Mouse (Mus musculus): ENCODE data around the gene Milr1. TPM values are rescaled to one million over a fixed set of nuclear protein-coding genes. Genes with fewer than 3 reads are reported as not detected.
A peak's percentile ranks its signal among the peaks of the same experiment; 100 is the strongest.
"Not testable (repeated sequence)": the region's sequence is repeated elsewhere in the genome, so short reads cannot be mapped to it uniquely, and the experiment has no call there.

Milr1 gene
- total RNA-seq (2014; fragmentation: Nextera tagmentation) (1.3 and 2.7 TPM in 2 replicates), total RNA-seq (2017) (3.4 and 3.5 TPM in 2 replicates)

DNA sequence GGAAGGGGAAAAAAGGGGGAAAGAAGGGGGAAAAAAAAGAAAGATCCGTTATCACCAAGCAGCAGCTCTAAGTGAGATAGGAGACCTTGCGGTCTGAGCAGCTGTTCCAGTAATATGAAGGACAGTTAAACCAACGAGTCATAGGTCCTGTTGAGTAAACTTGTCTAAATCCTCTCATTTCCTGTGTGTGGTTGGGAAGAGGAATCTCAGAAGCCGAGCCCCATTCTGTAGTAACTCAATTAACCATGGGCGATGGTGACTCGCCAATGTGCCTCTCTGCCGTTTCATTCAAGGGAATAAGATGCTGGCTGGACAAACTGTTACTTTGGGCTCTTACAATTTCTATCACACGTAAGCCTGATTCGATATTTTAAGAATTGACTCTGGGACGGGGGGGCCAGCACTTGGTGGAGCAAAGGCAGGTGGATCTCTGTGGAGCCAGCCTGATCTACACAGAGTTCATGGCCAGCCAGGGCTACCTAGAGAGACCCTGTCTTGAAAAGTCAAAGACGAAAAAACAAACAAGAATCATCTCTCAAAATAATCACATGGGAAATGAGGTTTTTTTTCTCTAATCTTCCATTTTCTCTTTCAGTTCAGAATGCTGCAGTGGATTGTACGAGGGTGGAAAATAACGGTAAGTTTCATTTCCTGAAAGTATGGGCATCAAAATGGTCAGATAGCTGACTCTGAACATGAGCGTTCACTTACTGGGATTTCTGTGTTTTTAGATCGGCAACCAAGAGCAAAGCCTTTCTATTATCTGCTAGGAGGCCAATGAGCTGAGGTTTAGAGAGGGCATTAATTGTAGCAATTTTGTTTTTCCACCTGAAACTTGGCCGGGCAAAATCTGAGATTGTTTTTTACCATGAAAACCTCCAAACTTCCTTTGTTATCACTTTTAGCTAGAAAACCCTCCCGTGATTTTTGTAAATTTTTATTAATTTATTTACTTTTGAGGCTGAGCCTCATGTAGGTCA is at the start of gene Milr1:
Gene Milr1 (plus strand): TSS at position 188 of the 980 bp plus-strand sequence.
- ATAC-seq (replicated peaks; ENCODE audit: low FRiP score, low TSS enrichment, poor library complexity, severe bottlenecking), result 0 out of 2 replicates have a peak, but pooled peaks have one; percentile 23

DNA sequence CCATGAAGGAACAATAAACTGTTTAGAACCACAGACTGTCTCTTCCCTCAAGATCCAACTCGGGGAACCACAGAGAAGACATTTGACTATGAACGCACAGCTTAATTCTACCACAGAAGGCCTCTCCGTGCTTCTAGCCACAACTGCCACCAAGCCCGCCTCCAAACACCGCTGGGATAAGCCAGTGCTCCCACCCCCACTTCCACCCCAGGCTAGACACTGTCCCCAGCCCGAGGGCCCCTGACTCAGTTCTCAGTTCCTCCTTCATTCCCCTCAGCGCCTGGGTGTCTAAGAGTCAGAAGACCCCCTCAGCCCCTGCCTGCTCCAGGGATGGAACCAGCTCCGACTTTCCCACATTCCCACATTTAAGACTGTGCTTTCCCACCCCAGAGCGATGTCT is 49.4 kb upstream of the Milr1 start:
- no peak for ATAC-seq (replicated peaks; ENCODE audit: low FRiP score, low TSS enrichment, poor library complexity, severe bottlenecking)

DNA sequence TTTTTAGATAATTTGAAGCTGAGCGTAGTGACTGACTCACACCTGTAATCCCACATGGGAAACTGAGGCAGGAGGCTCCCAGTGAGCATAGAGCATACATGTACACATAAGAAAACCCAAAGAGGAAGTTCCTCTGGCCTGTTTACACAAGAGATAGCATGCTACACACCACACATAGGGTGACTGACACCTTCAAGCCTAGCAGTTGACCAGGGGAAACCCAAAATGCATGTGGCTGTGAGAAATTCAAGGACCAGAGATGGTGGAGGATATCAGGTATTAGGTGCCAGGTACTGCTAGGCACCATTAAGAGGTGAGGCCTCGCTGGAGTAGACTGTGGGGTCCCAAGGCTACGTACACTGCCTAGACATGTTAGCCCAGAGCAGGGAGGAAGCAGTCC is 48.4 kb upstream of the Milr1 start:
- ATAC-seq (replicated peaks; ENCODE audit: low FRiP score, low TSS enrichment, poor library complexity, severe bottlenecking), result no peak

DNA sequence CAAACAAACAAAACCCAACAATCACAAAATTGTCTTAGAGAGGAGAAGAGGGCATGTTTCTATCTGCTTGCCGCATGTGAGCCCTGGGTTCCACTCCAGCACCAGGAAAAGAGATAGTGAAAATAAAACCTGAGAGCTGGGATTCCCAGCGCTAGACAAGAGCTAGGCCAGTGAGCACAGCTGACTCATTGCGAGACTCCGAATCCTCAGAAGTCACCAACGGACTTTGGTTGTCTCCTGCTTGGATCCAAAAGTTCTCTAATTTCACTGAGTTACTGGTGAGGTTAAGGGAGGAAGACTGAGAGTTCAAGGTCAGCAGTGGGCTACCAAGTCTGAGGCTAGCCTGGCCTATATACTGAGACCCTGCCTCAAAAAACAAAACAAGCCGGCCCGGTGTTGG is 47.1 kb upstream of the Milr1 start:
- ATAC-seq (replicated peaks; ENCODE audit: low FRiP score, low TSS enrichment, poor library complexity, severe bottlenecking), result no peak

DNA sequence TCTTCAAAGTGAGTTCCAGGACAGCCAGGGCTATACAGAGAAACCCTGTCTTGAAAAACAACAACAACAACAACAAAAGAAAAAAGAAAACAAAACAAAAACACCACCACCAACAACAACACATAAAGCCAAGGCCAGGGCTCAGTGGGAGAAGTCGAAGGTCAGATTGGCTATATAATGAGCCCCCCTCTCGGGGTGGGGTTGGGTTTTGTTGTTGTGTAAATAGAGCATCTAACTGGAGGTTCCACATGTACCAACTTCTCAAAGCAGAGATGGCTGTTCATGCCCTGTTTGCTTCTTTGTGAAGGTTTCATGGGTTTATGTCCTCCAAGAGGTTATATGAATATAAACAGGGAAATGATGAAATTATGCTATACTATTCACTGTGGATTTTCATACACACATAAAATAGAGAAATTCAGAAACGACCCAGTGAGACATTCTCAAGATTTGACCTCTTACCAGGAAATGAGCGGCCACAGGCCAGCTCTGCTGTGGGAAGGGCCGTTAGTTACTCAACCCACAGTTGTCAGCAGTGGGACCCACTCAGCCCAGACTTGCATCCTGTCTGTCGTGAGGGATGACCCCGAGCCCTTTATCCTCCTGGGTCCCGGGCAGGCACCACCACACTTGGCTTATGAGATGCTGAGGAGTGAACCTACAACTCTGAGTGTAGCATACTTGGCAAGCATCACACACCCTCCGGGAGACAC is 46.5 kb upstream of the Milr1 start:
- ATAC-seq (replicated peaks; ENCODE audit: low FRiP score, low TSS enrichment, poor library complexity, severe bottlenecking), result no peak

DNA sequence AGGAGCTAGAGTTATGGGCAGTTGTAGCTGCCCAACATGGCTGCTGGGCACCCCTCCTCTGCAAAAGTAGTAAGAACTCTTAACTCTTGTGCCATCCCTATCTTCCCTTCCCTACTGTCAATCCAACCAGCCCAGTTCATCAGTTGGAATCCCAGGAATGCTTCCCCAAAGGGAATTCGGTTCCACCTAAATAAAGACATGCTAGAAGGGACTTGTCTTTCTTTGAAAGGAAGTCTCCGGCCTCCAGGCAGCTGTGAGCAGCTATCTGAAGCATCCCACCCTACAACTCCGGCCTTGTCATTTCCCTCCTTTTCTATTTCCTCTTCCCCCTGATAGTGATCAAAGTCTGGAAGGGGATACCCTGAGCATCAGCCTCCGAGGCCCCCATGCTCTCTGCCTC is 44.8 kb upstream of the Milr1 start:
- no peak for ATAC-seq (replicated peaks; ENCODE audit: low FRiP score, low TSS enrichment, poor library complexity, severe bottlenecking)

DNA sequence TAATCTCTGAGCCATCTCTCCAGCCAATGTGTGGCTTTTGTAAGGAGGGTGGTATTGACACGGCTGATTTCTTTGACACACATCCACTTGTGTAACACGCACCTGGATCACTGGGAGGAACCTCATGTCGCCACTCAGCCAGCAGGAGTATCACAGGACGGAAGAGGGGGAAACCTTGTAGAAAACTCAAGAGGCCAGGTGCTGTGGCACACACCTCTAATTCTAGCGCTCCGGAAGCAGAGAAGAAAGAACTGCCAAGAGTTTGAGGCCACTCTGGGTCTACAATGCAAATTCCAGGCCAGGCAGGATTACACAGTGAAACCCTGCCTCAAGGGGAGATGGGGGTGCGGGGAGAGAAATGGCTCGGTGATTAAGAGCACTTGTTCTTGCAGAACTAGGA is 43.9 kb upstream of the Milr1 start:
- ATAC-seq (replicated peaks; ENCODE audit: low FRiP score, low TSS enrichment, poor library complexity, severe bottlenecking), result no peak

DNA sequence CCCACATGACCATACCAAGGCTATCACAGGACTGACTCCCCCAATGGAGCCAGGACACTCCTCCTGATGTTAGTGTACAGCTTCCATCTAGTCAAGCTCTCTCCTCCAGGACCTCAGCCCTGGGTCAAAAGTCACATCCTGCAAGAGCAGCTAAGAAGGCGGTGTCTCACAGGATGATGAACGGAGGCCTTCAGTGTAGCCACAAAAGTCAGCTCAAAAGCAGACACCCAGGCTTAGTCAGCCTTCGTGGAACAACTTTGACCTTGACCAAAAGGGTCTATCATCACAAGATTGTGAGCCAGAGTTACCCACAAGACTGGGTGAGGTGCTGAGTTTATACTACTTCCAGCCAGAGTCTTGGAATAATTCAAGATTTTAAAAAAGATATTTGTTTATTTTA is 43.2 kb upstream of the Milr1 start:
- ATAC-seq (replicated peaks; ENCODE audit: low FRiP score, low TSS enrichment, poor library complexity, severe bottlenecking), result no peak

DNA sequence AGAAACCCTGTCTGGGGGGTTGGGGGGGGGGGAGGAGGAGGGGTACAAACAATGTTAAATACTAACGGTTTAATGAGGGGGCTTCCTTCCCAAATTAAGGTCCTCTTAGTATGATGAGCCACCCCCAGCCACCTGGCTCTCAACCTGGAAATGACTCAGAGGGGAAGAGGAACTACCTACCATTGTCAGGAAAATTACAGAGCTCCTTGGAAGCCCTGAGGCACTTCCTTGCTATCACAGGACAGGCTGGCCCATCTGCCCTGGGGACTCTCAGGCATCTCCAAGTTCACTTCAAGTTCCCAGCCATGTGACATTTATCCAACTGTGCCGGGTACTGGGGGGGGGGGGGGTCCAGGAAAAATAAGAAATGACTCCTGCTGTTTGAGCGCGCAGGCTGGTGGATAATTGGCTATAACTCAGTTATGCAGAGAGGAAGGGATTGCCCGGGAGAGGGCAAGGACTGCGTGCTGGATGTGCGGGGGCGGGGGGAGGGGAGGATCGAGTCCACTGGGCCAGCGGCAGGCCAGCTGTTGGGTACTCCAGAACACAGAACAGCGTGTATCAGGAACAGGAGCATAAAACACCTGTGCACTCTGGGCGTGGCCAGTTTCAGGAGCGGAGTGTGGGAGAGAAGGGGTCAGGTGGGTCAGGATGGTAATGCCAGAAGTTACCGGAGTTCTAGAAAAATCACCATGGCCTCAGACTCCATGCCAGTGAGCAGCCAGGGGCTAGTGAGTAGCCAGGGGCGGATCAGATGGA is 41.6 kb upstream of the Milr1 start:
- no peak for ATAC-seq (replicated peaks; ENCODE audit: low FRiP score, low TSS enrichment, poor library complexity, severe bottlenecking)

DNA sequence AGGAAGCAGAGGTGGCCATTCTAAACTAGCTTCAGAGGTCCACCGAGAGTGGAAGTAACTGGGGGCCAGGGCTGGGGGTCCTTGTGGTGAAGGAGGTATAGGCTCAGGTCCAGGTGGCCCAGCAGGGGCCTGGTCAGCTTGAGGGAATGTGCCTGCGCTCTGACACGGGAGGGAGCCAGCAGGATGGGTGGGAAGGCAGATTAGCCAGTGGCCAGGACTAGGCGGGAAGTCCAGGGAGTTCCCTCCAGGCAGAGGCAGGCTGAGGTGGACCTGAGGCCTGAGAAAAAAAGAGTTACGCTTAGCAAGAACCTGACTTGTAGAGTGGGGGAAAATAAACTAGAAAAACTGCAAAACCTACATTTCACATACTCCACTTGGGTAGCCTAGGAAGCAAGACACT is 40.2 kb upstream of the Milr1 start:
- no peak for ATAC-seq (replicated peaks; ENCODE audit: low FRiP score, low TSS enrichment, poor library complexity, severe bottlenecking)

DNA sequence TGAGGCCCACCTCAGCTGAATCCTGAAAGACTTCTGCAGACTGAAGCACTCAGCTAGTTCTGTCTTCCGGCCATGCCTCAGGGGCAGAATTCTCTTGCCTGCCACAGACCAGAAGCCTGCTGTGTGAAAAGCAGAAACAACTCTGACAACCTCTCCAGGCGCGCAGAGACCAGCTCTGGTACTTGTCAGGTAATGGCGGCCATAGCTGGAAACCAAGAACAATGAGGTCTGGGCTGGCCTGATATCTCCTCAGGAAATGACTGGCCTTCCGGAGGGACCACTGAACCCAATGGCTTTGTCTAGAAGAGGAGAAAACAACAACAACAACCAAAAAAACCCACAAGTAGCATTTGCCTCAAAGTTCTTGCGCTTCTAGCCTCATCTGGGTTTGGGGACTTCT is 36.0 kb upstream of the Milr1 start:
- no peak for ATAC-seq (replicated peaks; ENCODE audit: low FRiP score, low TSS enrichment, poor library complexity, severe bottlenecking)

DNA sequence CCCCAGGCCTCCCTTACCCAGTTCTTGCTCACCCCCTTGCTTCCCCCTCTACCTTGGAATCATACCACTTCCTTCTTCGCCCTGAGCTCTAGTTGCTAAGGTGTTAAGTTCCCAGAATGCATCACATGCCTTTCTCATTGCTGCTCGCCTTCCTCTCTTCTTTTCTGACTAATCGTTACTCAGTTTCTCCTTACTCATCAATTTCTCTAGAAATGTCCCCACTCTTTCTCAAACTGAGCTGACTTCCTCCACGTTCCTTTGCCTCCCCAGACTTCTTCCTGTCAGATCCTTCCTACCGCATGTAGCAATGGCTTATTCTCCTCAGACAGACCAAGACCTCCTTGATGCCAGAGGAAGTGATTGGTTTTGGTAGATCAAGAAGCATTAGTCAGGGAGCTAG is 34.5 kb upstream of the Milr1 start:
- no peak for ATAC-seq (replicated peaks; ENCODE audit: low FRiP score, low TSS enrichment, poor library complexity, severe bottlenecking)

DNA sequence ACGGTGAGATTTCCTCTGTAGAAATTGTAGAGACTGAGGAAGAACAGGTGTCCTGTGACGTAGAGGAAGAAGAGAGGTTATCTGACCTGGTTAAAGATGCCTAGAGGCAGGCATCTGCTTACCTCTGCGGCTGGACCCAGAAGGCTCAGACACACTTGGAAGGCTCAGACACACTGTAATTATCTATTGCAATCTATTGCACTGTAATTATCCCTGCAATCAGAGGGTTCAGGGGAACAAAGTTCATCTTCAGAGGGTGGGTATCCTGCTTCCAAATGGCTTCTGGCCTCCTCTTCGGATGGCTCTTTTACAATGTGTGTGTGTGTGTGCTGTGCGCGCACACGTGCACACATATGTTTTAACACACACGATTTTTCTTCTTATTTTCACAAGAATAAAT is 30.6 kb upstream of the Milr1 start:
- ATAC-seq (replicated peaks; ENCODE audit: low FRiP score, low TSS enrichment, poor library complexity, severe bottlenecking), result no peak

DNA sequence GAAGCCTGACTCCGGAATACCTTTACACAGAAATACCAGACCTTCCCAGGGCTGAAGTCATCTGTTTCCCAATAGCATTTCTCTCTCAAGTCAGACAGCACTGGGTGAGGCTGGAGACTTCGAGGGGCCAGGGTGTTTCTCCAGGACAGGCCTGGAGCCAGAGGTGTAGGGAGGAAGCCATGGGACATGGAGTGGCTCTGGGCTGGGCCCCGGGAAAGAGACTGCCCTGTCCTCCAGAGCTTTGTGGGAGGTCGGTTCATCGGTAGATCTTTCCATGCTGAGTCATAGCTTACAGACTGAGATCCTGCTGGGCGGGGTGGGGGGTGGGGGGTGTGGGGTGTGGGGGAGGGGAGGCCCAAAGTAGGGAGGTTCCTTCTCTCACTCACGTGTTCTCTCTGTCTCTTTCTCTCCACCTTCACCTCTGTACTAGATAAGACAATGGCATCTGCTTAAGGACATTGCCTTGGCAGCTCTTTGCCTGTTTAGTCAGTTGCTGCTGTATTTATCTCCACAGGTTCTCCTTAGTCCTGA is 28.1 kb upstream of the Milr1 start:
- ATAC-seq (replicated peaks; ENCODE audit: low FRiP score, low TSS enrichment, poor library complexity, severe bottlenecking), result peak; percentile 66

DNA sequence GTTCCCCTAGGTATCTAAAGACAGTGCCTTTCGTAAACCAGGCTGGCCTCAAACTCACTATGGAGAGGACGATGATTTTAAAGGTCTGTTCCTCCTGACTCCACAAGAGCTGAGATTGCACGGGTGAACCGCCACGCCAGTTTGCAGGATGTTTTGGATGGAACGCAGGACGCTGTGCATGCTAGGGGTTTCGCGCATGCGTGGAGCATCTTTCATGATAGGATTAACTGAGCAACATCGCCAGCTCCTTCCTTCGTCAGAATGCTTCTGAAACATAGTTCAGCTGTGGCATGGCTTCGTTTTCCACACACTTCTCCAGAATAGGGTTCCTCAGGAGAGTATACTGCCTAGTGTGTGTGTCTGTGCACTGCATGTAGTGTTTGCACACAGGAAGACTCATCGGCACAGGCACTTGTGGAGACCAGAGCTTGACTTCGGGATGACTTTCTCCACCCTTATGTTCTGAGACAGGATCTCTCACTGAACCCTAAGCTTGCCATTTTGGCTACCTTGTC is 27.4 kb upstream of the Milr1 start:
- ATAC-seq (replicated peaks; ENCODE audit: low FRiP score, low TSS enrichment, poor library complexity, severe bottlenecking), result no peak

DNA sequence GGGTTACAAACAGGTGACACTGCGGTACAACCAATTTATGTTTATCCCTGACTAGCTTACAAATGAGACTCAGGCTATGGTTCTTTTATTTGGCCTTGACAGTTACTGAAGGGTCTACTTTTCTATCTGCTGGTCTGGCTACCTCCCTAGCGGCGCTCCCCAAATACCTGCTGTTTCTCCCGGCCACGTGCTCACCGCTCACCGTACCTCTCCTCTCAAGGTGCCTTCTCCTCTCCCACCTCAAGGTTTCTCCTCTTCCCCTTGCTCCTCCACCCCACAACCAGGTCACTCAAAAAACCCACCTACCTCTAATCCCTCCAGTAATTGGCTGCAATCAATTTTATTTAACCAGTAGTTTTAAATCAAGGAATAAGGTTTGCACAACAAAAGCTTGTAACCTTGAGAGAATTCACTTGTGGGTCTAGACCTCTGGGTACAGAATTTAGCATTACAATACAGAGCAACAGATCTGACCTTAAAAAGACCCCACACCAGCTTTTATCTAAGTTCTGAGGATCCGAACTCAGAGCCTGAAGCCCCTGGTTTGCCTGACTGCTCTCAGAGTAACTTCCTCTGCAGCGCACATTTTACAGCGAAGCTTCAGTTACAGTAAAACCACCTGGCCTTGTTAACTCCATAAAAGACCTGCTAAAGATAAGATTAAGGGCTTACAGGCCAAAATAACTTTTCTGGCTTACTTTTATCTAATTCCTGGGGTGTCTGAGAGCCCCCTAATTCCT is 26.7 kb upstream of the Milr1 start:
- ATAC-seq (replicated peaks; ENCODE audit: low FRiP score, low TSS enrichment, poor library complexity, severe bottlenecking), result no peak

DNA sequence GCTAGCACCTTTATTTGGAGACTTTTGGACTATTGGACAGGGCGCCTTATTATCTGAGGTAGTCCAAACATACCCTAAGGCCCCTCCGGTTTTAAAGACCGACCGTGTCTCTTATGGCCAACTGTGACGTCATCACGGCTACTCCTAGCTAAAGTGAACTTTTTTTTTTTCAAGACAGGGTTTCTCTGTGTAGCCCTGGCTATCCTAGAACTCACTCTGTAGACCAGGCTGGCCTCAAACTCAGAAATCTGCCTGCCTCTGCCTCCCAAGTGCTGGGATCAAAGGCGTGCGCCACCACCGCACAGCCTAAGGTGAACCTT is 26.1 kb upstream of the Milr1 start:
- not testable (repeated sequence) for ATAC-seq (replicated peaks; ENCODE audit: low FRiP score, low TSS enrichment, poor library complexity, severe bottlenecking)

DNA sequence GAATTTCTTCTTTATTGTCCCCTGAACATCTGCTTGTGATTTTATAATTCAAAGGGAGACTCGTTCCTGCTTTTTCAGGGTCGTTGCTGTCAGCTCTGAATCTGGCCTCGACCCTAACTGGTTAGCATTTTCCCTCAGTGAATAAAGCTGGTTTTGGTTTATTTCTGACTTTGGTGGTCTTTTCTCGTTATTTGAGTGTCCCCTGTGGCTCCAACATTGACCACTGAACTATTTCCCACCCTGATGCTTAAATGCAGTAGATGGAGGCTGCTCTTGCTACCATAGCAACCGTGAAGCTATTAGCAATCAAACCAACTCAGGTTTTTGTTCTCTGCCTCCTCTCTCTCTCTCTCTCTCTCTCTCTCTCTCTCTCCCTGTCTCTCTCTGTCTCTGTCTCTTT is 23.1 kb upstream of the Milr1 start:
- ATAC-seq (replicated peaks; ENCODE audit: low FRiP score, low TSS enrichment, poor library complexity, severe bottlenecking), result no peak

All from megakaryocyte-erythroid progenitor cell, adult 5-6 weeks (primary cell).